Mouse (Mus musculus): ENCODE results near the gene Mest.

Gene Mest

DNA sequence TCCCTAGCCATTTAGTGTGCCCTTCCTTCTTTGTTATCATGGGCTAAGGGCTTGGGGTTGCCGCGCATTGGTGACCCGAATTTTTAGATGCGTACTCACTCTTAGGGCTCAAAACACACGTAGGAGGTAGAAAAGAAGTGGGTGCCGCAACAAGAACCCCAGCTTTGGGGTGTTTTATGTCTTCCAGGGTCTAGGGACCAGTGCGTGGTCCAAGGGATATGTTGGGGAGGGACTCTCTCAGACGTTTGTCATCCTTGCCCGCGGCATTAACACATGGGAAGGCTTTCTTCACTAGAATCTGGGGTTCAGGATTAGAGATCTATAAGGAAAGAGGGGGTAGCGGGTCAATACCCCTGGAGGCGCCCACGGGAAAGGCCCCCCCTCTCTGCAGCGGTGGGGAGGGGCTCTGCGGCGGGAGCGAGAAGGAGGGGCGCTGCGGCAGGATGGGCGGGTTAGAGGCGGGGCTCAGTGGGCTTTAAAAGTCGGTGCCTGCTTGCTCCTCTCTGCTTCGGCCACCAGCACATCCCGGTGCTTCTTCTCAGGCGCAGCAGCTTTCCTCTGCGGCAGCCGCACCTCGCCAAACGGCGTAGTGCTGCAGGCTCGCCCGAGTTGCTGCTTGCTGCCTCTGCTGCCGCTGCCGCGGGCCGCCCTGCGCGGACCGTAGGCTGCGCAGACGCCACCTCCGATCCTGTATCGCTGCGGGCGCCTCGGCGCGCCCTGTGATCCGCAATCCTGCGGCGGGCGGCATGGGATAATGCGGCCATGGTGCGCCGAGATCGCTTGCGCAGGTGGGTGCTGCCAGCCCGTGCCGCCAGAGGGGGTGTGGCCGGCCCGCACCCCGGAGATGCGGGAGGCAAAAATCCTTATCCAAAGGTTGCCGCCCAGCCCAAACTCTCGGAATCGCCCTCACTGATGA lies 14.5 kb downstream of the Mest start:
- in situ Hi-C loops (cut with MboI, MseI) = loop anchor here (5.0 kb wide), 5 partner anchors 41 to 234 kb away; no protein-coding TSS in a partner anchor

DNA sequence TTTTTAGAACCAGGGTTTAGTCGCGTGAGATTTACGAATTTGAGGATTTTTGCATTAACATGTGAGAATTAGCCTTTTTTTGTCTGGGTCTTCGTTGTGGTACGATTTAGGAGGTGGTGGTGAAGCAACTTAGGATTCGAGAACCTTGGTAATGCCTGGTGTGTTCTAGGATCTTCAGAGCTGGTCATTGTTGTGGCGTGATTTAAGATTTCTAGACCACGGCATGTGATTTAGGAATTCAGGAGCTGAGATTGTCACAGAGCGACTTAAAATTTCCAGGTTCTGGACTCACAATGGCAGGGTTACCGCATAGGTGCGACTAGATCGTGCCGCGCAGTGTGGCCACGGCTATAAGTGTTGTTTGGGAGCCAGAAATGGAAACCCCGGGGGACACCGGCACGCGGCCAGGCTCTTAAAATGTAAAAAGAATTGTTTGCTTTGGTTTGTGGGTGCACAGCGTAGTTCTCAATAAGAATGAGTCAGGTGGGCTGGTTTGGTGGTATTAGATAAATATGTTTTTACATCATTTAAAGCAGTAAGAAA lies 15.2 kb downstream of the Mest start:
- in situ Hi-C loops (cut with MboI, MseI) = loop anchor here (5.0 kb wide), 5 partner anchors 41 to 234 kb away; no protein-coding TSS in a partner anchor

DNA sequence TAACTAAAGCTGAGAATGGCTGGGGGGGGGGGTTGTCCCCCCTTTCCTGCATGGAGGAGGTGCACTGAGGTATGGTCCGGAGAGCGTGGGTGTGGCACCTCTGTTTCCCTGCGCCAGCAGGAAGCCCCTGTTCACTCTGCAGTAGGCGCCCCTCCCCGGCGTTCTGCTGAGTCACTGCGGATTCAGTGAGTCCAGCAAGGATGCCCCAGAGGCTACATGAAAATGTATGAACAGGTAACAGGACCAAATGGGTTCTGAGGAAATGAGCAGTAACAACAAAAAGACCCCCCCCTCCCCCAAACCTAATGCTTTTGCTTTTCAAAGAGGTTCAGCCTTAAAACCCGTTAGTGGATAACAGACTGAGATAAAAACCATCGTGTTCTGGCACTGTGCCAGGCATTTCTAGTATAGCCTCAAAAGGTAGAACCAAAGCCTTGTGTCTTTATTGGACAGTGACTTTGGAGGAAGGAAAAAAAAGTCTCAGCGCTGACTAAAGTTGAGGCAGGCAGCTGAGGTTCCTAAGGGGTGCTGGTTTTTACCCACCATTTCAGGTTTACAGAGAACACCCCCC lies 15.9 kb downstream of the Mest start:
- in situ Hi-C loops (cut with MboI, MseI) = loop anchor here (5.0 kb wide), 5 partner anchors 42 to 233 kb away; no protein-coding TSS in a partner anchor

DNA sequence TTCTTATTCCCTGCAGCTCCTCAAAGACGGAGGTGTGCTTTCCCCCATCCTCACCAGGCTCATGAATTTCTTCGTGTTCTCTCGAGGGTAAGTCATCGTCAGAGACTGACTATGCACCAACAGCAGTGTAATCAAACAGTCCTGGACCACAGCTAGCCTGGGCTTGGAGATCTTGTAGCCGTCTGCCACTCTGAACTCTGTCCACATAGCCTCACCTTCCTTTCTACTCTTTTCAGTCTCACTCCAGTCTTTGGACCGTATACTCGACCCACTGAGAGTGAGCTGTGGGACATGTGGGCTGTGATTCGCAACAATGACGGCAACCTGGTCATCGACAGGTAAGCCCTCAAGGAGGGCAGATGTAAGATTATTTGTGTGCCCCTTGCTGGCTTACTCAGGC lies 21.5 kb downstream of the Mest start:
- in situ Hi-C loops (cut with MboI, MseI) = no loop called here

DNA sequence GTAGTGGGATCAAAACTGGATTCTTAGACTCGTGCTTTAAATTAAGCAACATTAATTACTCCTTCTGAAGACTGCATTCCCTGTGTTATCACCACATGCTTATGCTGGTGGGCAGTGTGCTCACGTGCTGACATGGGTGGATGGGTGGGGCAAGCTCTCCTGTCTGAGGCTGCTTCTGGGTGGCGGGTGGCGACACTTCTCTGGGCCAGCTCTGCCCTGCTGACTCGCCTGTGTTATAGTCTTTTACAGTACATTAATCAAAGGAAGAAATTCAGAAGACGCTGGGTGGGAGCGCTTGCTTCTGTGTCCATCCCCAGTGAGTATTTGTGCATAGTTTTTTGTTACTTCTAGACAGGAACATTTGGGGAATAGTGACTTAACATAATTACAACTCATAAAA lies 22.2 kb downstream of the Mest start:
- in situ Hi-C loops (cut with MboI, MseI) = no loop called here

DNA sequence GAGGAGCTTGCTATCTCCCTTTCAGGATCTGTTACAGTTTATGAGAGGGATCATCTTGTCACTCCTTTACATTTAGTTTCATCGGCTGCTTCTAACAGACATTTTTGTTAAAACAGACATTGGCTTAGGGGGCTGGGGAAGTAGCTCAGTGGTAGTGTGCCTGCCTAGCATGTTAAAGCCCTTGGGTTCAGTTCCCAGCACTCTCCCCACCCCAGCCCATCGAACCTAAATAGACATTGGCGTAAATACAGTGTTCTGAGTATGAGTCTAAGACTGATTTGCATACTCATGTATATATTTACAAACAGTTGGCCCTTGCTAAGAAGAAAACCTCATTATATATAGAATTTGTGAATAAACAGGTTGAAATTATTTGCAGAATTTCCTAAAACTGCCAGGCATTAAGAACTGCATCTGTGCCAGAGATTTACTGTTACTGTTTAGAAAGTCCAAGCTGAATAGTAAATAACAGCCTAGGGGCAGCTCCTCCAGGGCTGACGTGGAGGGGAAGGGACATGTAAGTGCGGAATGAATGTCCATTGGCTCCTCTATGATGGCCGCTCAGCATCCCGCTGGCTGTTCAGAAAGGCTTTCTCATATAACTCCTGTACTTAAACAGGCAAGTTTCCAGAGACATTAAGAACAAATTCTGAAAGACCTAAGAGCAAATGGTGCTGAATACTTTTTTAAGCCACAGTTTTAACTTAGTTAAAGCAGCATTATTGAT lies 24.4 kb downstream of the Mest start:
- in situ Hi-C loops (cut with MboI, MseI) = no loop called here

DNA sequence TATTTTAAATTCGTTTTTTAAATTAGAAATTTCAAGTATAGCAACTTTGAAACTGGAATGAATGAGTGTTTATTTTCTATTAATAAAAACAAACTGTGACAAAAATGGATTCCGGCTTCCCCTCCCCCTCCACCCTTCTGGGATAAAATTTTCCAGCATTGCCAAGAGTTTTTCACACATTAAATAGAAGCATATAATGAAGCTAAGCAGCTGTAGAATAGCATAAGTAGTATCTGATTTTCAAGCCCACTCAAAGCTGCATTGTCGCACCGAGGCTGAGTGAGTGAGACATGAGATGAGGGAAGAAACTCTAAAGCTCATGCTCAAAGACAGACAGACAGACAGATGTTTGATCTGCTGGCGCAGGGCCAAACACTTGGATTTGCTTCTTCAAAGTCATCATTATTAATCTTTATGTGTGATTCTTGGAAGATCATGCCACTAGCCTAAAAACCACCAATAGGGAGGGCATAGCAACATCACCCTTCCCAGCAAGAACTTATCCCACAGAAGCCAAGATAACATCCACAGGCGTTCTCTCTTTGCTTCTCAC lies 25.1 kb downstream of the Mest start:
- in situ Hi-C loops (cut with MboI, MseI) = no loop called here

DNA sequence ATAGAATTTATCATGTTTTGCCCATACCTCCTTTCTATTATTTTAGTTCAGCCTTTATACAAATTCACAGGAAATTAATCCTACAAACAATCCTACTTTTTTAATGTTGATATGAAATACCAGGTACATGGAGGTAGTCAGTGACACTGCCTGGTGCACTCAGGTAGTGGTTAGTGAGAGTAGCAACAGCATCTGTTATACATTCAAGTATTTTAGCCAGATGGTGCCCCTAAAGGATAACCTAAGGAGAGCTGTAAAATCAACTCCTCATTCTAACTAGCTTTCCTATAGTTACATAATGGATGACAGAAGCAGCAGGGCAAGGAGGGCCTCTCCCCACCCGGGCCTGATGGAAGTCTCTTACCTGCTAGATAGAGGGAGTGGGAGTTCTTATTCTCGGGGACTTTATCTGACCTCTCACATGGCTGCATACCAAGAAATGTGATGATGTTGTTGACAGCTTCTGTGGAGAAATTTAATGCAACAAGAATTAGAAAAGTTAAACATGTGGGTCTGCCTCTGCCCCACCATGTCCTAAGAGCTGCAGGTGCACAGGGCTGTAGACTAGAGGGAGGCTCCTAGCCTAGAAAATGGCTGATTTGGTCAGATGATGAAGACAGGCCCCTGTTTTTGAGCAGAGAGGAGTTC lies 25.8 kb downstream of the Mest start:
- in situ Hi-C loops (cut with MboI, MseI) = no loop called here

DNA sequence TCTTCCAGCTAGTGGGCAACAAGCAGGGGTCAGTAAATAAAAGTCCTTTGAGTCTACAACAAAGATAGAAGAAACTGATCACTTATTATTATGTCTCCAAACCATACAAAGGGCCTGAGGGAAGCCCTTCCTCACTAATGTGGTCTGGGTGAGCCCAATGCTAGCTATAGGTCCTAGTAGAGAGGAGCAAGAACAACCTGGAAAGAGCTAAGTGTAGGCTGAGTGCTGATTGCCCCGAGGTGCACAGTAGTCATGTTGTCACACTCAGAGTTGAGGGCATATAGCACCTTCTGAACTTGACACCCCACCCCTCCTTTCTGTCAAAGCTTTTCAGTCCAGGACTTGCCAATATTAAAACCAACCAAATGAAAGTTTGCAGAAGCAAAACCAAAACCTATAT lies 26.5 kb downstream of the Mest start:
- in situ Hi-C loops (cut with MboI, MseI) = loop anchor here in 1 of 2 experiments (5.0 kb wide), 1 partner anchor 97 kb away; no protein-coding TSS in a partner anchor

DNA sequence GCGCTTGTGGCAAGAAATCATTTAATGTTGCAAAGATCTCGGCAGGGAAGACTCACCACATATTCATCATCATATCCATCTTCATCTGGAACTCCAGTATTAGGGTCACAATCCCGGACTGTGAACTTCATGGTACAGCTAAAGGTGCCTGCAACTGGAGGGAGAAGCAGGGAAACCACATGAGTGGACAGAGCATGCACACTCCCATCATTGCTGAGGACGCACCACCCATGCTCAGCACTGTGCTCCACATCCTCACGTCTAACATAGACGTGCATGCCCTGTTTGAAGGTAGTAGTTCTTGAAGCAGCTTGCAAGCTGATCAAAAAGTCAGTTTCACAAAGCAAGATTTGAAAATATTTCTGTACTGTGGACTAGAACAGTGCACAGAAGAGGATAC lies 27.1 kb downstream of the Mest start:
- in situ Hi-C loops (cut with MboI, MseI) = loop anchor here in 1 of 2 experiments (5.0 kb wide), 1 partner anchor 97 kb away; no protein-coding TSS in a partner anchor

DNA sequence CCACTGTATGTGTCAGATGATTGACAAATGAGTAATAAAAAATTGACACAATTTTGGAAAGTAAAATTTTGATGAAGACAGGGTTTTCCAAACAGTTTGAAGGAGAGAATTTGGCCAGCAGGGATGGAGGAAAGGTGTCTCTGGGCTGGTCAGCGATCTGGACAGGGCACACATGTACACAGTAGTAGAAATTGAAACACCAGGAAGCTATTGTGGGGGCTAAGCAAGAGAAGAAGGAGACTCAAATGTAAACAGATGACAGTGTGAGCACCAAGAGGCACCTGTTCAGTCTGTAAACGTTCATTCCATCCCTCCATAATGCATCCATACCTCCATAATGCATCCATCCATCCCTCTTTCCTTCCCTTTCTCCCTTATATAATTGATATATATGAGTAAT lies 27.9 kb downstream of the Mest start:
- in situ Hi-C loops (cut with MboI, MseI) = loop anchor here in 1 of 2 experiments (5.0 kb wide), 1 partner anchor 96 kb away; no protein-coding TSS in a partner anchor
